Mouse (Mus musculus) bone marrow macrophage, adult 2 months (primary cell): ENCODE data around the gene Fcmr.

Source experiments
- CTCF ChIP-seq: IDR thresholded peaks from 2 replicates; pipeline ENCODE4 v1.5.1; 2012; ENCODE audit warnings: low read depth, mild to moderate bottlenecking, low read length, moderate library complexity
- POLR2A ChIP-seq: IDR thresholded peaks from 2 replicates; pipeline ENCODE4 v1.6.1; 2012; ENCODE audit warnings: mild to moderate bottlenecking, low read depth, low read length, borderline replicate concordance

DNA sequence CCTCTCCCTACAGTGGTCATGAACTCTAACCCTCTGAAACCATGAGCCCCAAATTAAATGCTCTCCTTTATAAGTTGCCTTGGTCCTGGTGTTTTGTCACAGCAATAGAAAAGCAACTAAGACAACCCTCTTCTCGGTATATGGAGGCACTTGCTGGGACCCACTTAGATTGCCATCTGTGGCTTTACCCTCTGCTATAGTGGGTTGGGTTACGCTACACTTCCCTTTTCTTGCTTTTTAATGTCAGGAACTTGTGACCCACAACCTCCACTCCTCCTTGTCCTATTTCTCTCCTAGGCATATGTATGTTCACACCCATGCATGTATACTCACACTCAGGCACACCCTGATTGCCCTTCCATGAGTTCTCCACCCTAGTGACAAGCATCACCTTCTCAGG, 7.4 kb downstream of the Fcmr start:
- TF ChIP-seq CTCF: no peak
- TF ChIP-seq POLR2A: no peak
